Mouse (Mus musculus): ENCODE measurements around the gene Adgrv1. TPM values are rescaled to one million over a fixed set of nuclear protein-coding genes. Genes with fewer than 3 reads are reported as not detected.

Gene Adgrv1
- total and polyA plus RNA-seq, 2 experiments from 2014 or later: 3.9 to 13.2 TPM

GRCm38 (mm10) chr13:81329762-81330161 is 303.2 kb downstream of the Adgrv1 start:
- ATAC-seq (ENCODE audit: low FRiP score) (no peak), DNase-seq (ENCODE audit: low spot score) (no peak)
- Histone ChIP-seq H3K4me3 (ENCODE audit: low read depth, low read length) (no peak overlapping the region), H3K4me1 (ENCODE audit: insufficient read depth, low read length) (no peaks in the 10 kb centered on the region), H3K9ac (replicated peaks; ENCODE audit: low read length, poor library complexity, severe bottlenecking) (no peak overlapping the region), H3K4me2 (ENCODE audit: low read depth, low read length, poor library complexity, severe bottlenecking) (no peak overlapping the region), H3K36me3 (ENCODE audit: insufficient read depth, low read length) (no peaks in the 10 kb centered on the region), H3K27me3 (ENCODE audit: insufficient read depth, low read length) (no peaks in the 10 kb centered on the region), H3K27ac (ENCODE audit: low read depth, low read length) (no peak overlapping the region), H3K9me3 (ENCODE audit: low read length) (no peaks in the 10 kb centered on the region)
- TF ChIP-seq CTCF (IDR thresholded peaks at IDR 0.05): no peak
- WGBS: 89% methylated on average over 5 of the region's 5 CpGs

- no peak for TF ChIP-seq CTCF (IDR thresholded peaks at IDR 0.05)
- Histone ChIP-seq H3K4me2 (ENCODE audit: low read depth, low read length, poor library complexity, severe bottlenecking) (no peak overlapping the region), H3K9me3 (ENCODE audit: low read length) (no peaks in the 10 kb centered on the region), H3K36me3 (ENCODE audit: insufficient read depth, low read length) (no peaks in the 10 kb centered on the region), H3K4me3 (ENCODE audit: low read depth, low read length) (no peak overlapping the region), H3K27me3 (ENCODE audit: insufficient read depth, low read length) (no peaks in the 10 kb centered on the region), H3K27ac (ENCODE audit: low read depth, low read length) (no peak overlapping the region), H3K4me1 (ENCODE audit: insufficient read depth, low read length) (no peaks in the 10 kb centered on the region), H3K9ac (replicated peaks; ENCODE audit: low read length, poor library complexity, severe bottlenecking) (no peak overlapping the region)
- no peak for DNase-seq (ENCODE audit: low spot score)
- ATAC-seq (ENCODE audit: low FRiP score): no peak
- WGBS: 92% methylated on average over 1 of the region's 1 CpGs
Observed at GRCm38 (mm10) chr13:81328181-81328580, 304.8 kb downstream of the Adgrv1 start.

GRCm38 (mm10) chr13:81325606-81326215 is 307.2 kb downstream of the Adgrv1 start:
- ATAC-seq (ENCODE audit: low FRiP score) (no peak), DNase-seq (ENCODE audit: low spot score) (no peak)
- Histone ChIP-seq H3K9ac (replicated peaks; ENCODE audit: low read length, poor library complexity, severe bottlenecking) (no peak overlapping the region), H3K4me1 (ENCODE audit: insufficient read depth, low read length) (no peaks in the 10 kb centered on the region), H3K36me3 (ENCODE audit: insufficient read depth, low read length) (no peaks in the 10 kb centered on the region), H3K4me3 (ENCODE audit: low read depth, low read length) (no peak overlapping the region), H3K4me2 (ENCODE audit: low read depth, low read length, poor library complexity, severe bottlenecking) (no peak overlapping the region), H3K27me3 (ENCODE audit: insufficient read depth, low read length) (no peaks in the 10 kb centered on the region), H3K27ac (ENCODE audit: low read depth, low read length) (no peak overlapping the region), H3K9me3 (ENCODE audit: low read length) (no peaks in the 10 kb centered on the region)
- TF ChIP-seq CTCF (IDR thresholded peaks at IDR 0.05): no peak
- 97% methylated on average over 2 of the region's 2 CpGs for WGBS

GRCm38 (mm10) chr13:81323546-81324316 is 309.2 kb downstream of the Adgrv1 start:
- TF ChIP-seq CTCF (IDR thresholded peaks at IDR 0.05): no peak
- WGBS: 98% methylated on average over 3 of the region's 3 CpGs
- Histone ChIP-seq H3K4me1 (ENCODE audit: insufficient read depth, low read length) (no peaks in the 10 kb centered on the region), H3K27ac (ENCODE audit: low read depth, low read length) (no peak overlapping the region), H3K9me3 (ENCODE audit: low read length) (no peaks in the 10 kb centered on the region), H3K9ac (replicated peaks; ENCODE audit: low read length, poor library complexity, severe bottlenecking) (no peak overlapping the region), H3K4me3 (ENCODE audit: low read depth, low read length) (no peak overlapping the region), H3K4me2 (ENCODE audit: low read depth, low read length, poor library complexity, severe bottlenecking) (no peak overlapping the region), H3K27me3 (ENCODE audit: insufficient read depth, low read length) (no peaks in the 10 kb centered on the region), H3K36me3 (ENCODE audit: insufficient read depth, low read length) (no peaks in the 10 kb centered on the region)
- DNase-seq (ENCODE audit: low spot score) (no peak), ATAC-seq (ENCODE audit: low FRiP score) (no peak)

- no peaks in the 10 kb centered on the region for H3K4me1 ChIP-seq (ENCODE audit: insufficient read depth, low read length)
- TF ChIP-seq CTCF (IDR thresholded peaks at IDR 0.05): no peak
- ATAC-seq (ENCODE audit: low FRiP score) (no peak), DNase-seq (ENCODE audit: low spot score) (no peak)
- H3K27me3 ChIP-seq (ENCODE audit: insufficient read depth, low read length): no peaks in the 10 kb centered on the region
- H3K9me3 ChIP-seq (ENCODE audit: low read length): no peaks in the 10 kb centered on the region
- H3K4me2 ChIP-seq (ENCODE audit: low read depth, low read length, poor library complexity, severe bottlenecking): no peak overlapping the region
- no peaks in the 10 kb centered on the region for H3K36me3 ChIP-seq (ENCODE audit: insufficient read depth, low read length)
- no peak overlapping the region for H3K27ac ChIP-seq (ENCODE audit: low read depth, low read length)
- WGBS: 79% methylated on average over 4 of the region's 4 CpGs
- H3K4me3 ChIP-seq (ENCODE audit: low read depth, low read length): no peak overlapping the region
- H3K9ac ChIP-seq (replicated peaks; ENCODE audit: low read length, poor library complexity, severe bottlenecking): no peak overlapping the region
Observed at GRCm38 (mm10) chr13:81316581-81316980, 316.4 kb downstream of the Adgrv1 start.
